26 mouse cellular contexts compared by ENCODE assay signal in genomic region chr12:15654585-15654984, GRCm38 (mm10).
"Had no signal": no experiment of that assay in that cellular context is flagged by ENCODE, and none has a peak within 500 bp of the region (broad histone marks: within the 10 kb centered on the region; RNA-seq: fewer than 3 reads in every experiment).

No protein-coding gene starts in this region.

- H3K4me1 ChIP-seq: hindbrain, embryonic 15.5 days; kidney, embryonic 15.5 days; liver, embryonic 12.5 days had no signal

- H3K36me3 ChIP-seq: heart, embryonic 13.5 days; heart, embryonic 15.5 days; hindbrain, embryonic 15.5 days; kidney, embryonic 15.5 days; limb, embryonic 12.5 days; liver, embryonic 12.5 days had no signal

- DNase-seq: gastrocnemius, postnatal 14 days; gastrocnemius, postnatal 36 days; heart, adult 11 months; heart, adult 2 months; heart, postnatal 14 days; heart, postnatal 36 days; kidney, adult 11 months; kidney, adult 2 months; kidney, adult 9 months; kidney, postnatal 14 days; kidney, postnatal 36 days; layer of hippocampus, adult 9-11 months; layer of hippocampus, postnatal 36 days; left cerebral cortex, postnatal 4 days; liver had no signal

- ATAC-seq: hindbrain, postnatal 0 days; intestine, embryonic 16.5 days; liver, embryonic 12.5 days had no signal

- H3K27ac ChIP-seq: heart, adult 2 months; heart, embryonic 13.5 days; heart, embryonic 15.5 days; hindbrain, embryonic 15.5 days; hindbrain, postnatal 0 days; kidney, embryonic 15.5 days; kidney, postnatal 0 days; limb, embryonic 12.5 days; liver, embryonic 12.5 days; liver, embryonic 14.5 days had no signal

- H3K9me3 ChIP-seq: heart, embryonic 13.5 days; heart, embryonic 15.5 days; hindbrain, embryonic 15.5 days; kidney, embryonic 15.5 days; limb, embryonic 12.5 days; liver, embryonic 12.5 days had no signal

- H3K4me2 ChIP-seq: heart, embryonic 11.5 days; heart, embryonic 13.5 days; heart, embryonic 15.5 days; hindbrain, embryonic 15.5 days; kidney, embryonic 15.5 days; limb, embryonic 12.5 days; liver, embryonic 12.5 days had no signal

- H3K27me3 ChIP-seq: heart, embryonic 13.5 days; heart, embryonic 15.5 days; hindbrain, embryonic 15.5 days; kidney, embryonic 15.5 days; limb, embryonic 12.5 days; liver, embryonic 12.5 days had no signal

- H3K9ac ChIP-seq: heart, embryonic 13.5 days; heart, embryonic 15.5 days; hindbrain, embryonic 15.5 days; kidney, embryonic 15.5 days; limb, embryonic 12.5 days; liver, embryonic 12.5 days; liver, embryonic 14.5 days had no signal

- H3K4me3 ChIP-seq: heart, adult 2 months; heart, embryonic 13.5 days; heart, embryonic 15.5 days; hindbrain, embryonic 15.5 days; kidney, embryonic 15.5 days; limb, embryonic 12.5 days; liver, embryonic 12.5 days had no signal
